Mouse (Mus musculus): ENCODE measurements at regions not wholly inside any gene's neighbourhood (a gene's known extent, or its start where the extent isn't known, plus 50 kb on each side); places are given as distances from the start of the nearest gene placed in this dataset.

GRCm38 (mm10) chr3:38806036-38806435 is 80.7 kb upstream of the Fat4 start:
- TF ChIP-seq EP300 (optimal IDR thresholded peaks at IDR 0.05): no peak
- TF ChIP-seq CTCF (IDR thresholded peaks at IDR 0.05; ENCODE audit: low read depth): no peak
